Mouse (Mus musculus) heart, adult 2 months (tissue): Measurements from ENCODE around the gene Paf1.

Experiments
- CTCF ChIP-seq: fragments of 200-600 bp; IDR thresholded peaks from 2 replicates; pipeline ENCODE4 v1.8.1; 2022; ENCODE audit warnings: antibody characterized with exemption, mild to moderate bottlenecking, moderate library complexity
- EP300 ChIP-seq: fragments of 200-500 bp; IDR thresholded peaks from 2 replicates; pipeline ENCODE4 v1.6.1; 2011; ENCODE audit warnings: low read depth, low read length, control low read depth; ENCODE audit not compliant: insufficient read depth
- POLR2A ChIP-seq: fragments of 200-500 bp; IDR thresholded peaks from 2 replicates; pipeline ENCODE4 v1.6.1; 2011; ENCODE audit warnings: mild to moderate bottlenecking, low read depth, low read length, control low read depth; ENCODE audit not compliant: insufficient read depth

GRCm38 (mm10) chr7:28444344-28444974 is 51.7 kb downstream of the Paf1 start:
- no peak for TF ChIP-seq EP300
- TF ChIP-seq CTCF: no peak
- TF ChIP-seq POLR2A: no peak
